Mouse (Mus musculus) CH12.LX (cell line): ENCODE data around the gene Ift27.

Experiments used
- CHD2 ChIP-seq: IDR thresholded peaks from 2 replicates; pipeline ENCODE4 v1.6.1; 2011; ENCODE audit warnings: low read length, improper control_type of control experiment
- CTCF ChIP-seq, 2 experiments: IDR thresholded peaks in 1 of 2; conservative IDR thresholded peaks in 1 of 2; 2 replicates each; pipeline ENCODE4 v1.5.1; 2011 to 2012; ENCODE audit warnings: low read depth in 2 of 2, low read length in 2 of 2, improper control_type of control experiment in 1 of 2, inconsistent platforms in 1 of 2, mild to moderate bottlenecking in 1 of 2, moderate library complexity in 1 of 2
- GABPA ChIP-seq: IDR thresholded peaks from 2 replicates; pipeline ENCODE4 v1.6.1; 2012; ENCODE audit warnings: low read depth, low read length, improper control_type of control experiment, inconsistent platforms; ENCODE audit not compliant: insufficient replicate concordance
- POLR2A ChIP-seq: IDR thresholded peaks from 2 replicates; pipeline ENCODE4 v1.6.1; 2011; ENCODE audit warnings: low read depth, mild to moderate bottlenecking, improper control_type of control experiment, low read length
- POLR2AphosphoS2 ChIP-seq: IDR thresholded peaks from 2 replicates; pipeline ENCODE4 v1.6.1; 2011; ENCODE audit warnings: low read depth, low read length, improper control_type of control experiment
- RAD21 ChIP-seq: IDR thresholded peaks from 2 replicates; pipeline ENCODE4 v1.6.1; 2011; ENCODE audit warnings: low read depth, mild to moderate bottlenecking, low read length, improper control_type of control experiment, moderate library complexity
- RCOR1 ChIP-seq: conservative IDR thresholded peaks from 2 replicates; pipeline ENCODE4 v1.6.1; 2012; ENCODE audit warnings: low read depth, mild to moderate bottlenecking, inconsistent platforms, low read length, improper control_type of control experiment
- TBP ChIP-seq: conservative IDR thresholded peaks from 2 replicates; pipeline ENCODE4 v1.6.1; 2011; ENCODE audit warnings: low read depth, low read length, improper control_type of control experiment
- USF1 ChIP-seq: IDR thresholded peaks from 2 replicates; pipeline ENCODE4 v1.6.1; 2014; ENCODE audit warnings: low read depth, mild to moderate bottlenecking, inconsistent platforms, low read length, improper control_type of control experiment
- ZC3H11A ChIP-seq: IDR thresholded peaks from 2 replicates; pipeline ENCODE4 v1.6.1; 2012; ENCODE audit warnings: low read depth, mild to moderate bottlenecking, inconsistent platforms, low read length, improper control_type of control experiment

GRCm38 (mm10) chr15:78119248-78119647 lies 54.7 kb downstream of the Ift27 start:
- TF ChIP-seq RAD21 (no peak), CHD2 (no peak), POLR2A (no peak), RCOR1 (no peak), USF1 (no peak), TBP (no peak), POLR2AphosphoS2 (no peak), CTCF (conservative IDR thresholded peaks at IDR 0.05 in 1 of 2, IDR thresholded peaks at IDR 0.05 in 1 of 2; ENCODE audit: low read depth in 2 of 2, low read length in 2 of 2) (no peak), ZC3H11A (no peak), GABPA (no peak)
